Mouse (Mus musculus) gastrocnemius, adult 18-20 months (tissue): ENCODE measurements at regions not wholly inside any gene's neighbourhood (a gene's known extent, or its start where the extent isn't known, plus 50 kb on each side); places are given as distances from the start of the nearest gene placed in this dataset.
A peak's percentile ranks its signal among the peaks of the same experiment; 100 is the strongest.

Source experiments
- DNase-seq: peaks from one replicate; pipeline ENCODE4 v3.0.0; 2021; ENCODE audit warnings: low spot score

GRCm38 (mm10) chr7:59080109-59080508 lies 148.4 kb upstream of the Ube3a start:
- DNase-seq, result peak; percentile 3
